Mouse (Mus musculus) liver, postnatal 0 days (tissue): ENCODE measurements around the gene Nav2.

Source experiments
- CTCF ChIP-seq: sonication (generic); IDR thresholded peaks from 2 replicates; pipeline ENCODE4 v1.5.1; 2016; ENCODE audit warnings: antibody characterized with exemption, low read depth
- EP300 ChIP-seq: IDR thresholded peaks from 2 replicates; pipeline ENCODE4 v1.6.1; 2016; ENCODE audit warnings: antibody characterized with exemption, low read depth, mild to moderate bottlenecking

- TF ChIP-seq CTCF (no peak), EP300 (no peak)
These were observed 566.8 kb downstream of the Nav2 start for GRCm38 (mm10) chr7:49475282-49475681.
